Mouse (Mus musculus) T-helper 17 cell (primary cell): ENCODE measurements around the gene Bsg.

Experiments used
- in situ Hi-C, 2 experiments: fragments of 300-600 bp; cut with MboI, MseI; formaldehyde crosslinking; loops; 1 replicate in 1 of 2; 2 replicates in 1 of 2; pipeline ENCODE4 v1.15.1; 2025; ENCODE audit warnings: high pct_unique_total_duplicates in 2 of 2

The Bsg gene

GRCm38 (mm10) chr10:79681591-79682245 lies 22.6 kb upstream of the Bsg start, which contains the start of gene Cdc34:
Gene Cdc34 (plus strand): TSS chr10:79682195.
- in situ Hi-C loops, result no loop called here

DNA sequence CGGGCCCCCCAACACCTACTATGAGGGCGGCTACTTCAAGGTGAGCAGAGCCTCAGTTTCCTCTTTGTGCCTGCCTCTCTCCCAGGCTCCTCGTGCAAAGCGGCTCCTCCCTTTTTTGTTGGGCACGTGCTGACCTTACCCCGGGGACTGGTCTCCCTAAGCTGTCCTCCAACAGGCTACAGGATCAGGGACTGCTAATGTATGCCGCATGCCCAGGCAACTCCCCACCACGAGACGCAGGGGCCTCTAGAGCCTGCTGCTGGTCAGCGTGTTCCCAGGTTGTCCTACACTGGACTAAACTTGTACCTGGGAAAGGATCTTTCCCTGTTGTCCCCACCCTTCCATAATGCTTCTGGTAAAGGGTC lies 21.8 kb upstream of the Bsg start:
- in situ Hi-C loops, result no loop called here

DNA sequence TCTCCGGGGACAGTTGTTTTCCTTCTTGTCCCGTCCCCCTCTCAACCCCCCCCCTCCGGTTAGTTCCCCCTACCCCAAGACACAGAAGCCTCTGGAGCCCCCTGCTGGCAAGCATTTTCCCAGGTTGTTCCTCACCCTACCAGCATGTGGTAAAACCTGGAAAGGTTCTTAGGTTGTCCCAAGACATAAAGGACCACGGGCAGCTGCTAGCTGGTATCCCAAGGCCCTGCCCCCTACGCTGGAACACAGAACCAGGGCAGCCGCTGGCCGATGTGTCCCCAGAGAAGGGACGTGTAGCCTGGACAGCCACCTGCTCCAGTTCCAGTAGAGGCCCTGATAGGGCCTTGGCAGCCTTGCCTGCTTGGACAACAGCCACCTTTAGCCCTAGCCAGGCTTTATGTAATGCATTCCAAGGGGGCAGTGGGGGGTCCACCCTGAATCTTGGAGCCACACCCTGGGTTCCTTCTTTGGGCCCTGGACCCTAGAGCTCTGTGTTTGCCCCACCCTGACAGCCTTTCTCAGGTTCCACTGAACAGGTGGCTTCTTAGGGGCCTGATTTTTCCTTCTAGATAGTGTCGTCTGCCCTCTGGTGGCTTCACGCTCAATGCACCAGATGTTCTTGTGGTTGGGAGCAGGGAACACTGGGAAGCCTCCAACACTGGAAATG lies 21.2 kb upstream of the Bsg start:
- in situ Hi-C loops, result no loop called here

DNA sequence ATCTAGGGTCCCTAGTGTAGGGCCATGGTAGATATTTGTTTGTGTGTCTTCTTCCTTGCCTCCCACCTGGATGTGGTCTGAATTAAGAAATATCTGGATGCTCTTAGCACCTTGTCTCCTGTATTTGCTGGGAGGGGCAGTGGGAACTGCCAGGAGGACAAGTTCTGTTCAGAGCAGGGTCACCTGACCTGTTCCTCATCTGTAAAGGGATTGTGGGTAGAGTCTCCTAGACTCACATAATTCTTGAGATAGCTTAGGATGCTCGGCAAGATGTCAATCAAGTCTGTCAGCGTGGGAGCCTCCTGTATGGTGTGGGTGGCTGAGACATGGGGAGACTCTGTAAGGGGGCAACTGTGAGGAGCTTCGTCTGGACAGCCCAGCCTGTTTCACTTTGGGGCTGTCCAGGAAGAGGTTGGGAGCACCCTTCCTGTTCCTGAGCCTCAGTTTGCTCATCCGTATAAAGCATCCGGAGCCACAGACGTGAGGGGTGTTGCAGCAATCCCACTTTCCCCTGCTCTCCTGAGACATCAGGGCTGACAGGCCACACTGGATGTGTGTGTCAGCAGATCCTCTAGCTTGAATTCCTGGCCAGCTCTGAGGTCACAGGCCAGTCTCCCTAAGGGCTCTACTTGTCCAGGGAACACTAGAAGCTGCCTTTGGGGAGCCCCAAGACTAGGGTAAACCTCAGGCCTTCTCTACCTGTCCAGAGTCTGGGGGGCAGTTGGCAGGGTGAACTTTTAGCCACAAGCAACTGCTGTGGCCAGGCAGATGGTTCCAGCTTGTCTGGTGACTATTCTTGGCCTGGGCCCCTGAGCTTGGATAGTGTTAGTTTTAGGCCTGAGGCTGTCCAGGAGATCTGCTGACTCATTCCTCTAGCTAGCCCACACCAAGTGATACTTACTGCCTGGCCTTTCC lies 20.3 kb upstream of the Bsg start:
- in situ Hi-C loops, result no loop called here

DNA sequence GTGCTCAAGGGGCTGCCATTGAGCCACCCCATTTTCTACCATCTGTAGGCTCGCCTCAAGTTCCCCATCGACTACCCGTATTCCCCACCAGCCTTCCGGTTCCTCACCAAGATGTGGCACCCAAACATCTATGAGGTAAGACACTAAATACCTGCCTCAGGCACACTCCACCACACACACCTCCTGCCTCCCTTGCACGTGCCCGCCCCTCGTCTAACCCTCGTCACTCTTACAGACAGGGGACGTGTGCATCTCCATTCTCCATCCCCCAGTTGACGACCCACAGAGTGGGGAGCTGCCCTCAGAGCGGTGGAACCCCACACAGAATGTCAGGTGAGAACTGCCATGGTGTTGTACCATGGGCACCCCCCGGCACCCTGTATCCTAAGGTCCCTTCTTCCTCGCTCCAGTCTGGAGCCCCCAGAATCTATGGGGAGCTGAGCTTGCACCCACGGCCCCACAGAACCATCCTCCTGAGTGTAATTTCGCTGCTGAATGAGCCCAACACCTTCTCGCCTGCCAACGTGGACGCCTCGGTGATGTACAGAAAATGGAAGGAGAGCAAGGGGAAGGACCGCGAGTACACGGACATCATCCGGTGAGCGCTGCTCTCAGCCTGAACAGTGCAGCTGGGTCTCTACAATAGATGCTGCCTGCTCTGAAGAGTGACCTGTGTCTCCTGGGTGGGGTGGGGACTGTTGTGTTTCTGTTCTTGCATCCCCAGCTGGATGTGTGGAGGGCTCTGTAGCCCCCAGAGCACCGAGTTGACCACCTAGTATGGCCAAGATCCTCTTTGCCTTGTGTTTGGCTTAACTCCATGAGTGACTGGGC lies 19.3 kb upstream of the Bsg start:
- in situ Hi-C loops, result loop anchor here in 1 of 2 experiments (5.0 kb wide), 1 partner anchor 362 kb away; the partner anchor contains the start of gene Gpx4

GRCm38 (mm10) chr10:79686219-79686618 lies 18.1 kb upstream of the Bsg start:
- in situ Hi-C loops, result loop anchor here in 1 of 2 experiments (5.0 kb wide), 1 partner anchor 361 kb away; the partner anchor contains the start of gene Gpx4

- in situ Hi-C loops, result loop anchor here in 1 of 2 experiments (5.0 kb wide), 1 partner anchor 361 kb away; the partner anchor contains the start of gene Gpx4
Observed at GRCm38 (mm10) chr10:79686691-79687090, 17.6 kb upstream of the Bsg start.

- in situ Hi-C loops, result loop anchor here in 1 of 2 experiments (5.0 kb wide), 1 partner anchor 360 kb away; the partner anchor contains the start of gene Gpx4
Observed at GRCm38 (mm10) chr10:79687513-79687912, 16.8 kb upstream of the Bsg start.

- in situ Hi-C loops, result loop anchor here in 1 of 2 experiments (5.0 kb wide), 1 partner anchor 359 kb away; the partner anchor contains the start of gene Gpx4
Observed at GRCm38 (mm10) chr10:79688720-79689119, 15.6 kb upstream of the Bsg start, which contains the start of gene Gzmm. Gene Gzmm (plus strand): TSS chr10:79689020.

- in situ Hi-C loops, result loop anchor here in 1 of 2 experiments (5.0 kb wide), 1 partner anchor 358 kb away; the partner anchor contains the start of gene Gpx4
Observed at GRCm38 (mm10) chr10:79689178-79689577, 15.1 kb upstream of the Bsg start.

DNA sequence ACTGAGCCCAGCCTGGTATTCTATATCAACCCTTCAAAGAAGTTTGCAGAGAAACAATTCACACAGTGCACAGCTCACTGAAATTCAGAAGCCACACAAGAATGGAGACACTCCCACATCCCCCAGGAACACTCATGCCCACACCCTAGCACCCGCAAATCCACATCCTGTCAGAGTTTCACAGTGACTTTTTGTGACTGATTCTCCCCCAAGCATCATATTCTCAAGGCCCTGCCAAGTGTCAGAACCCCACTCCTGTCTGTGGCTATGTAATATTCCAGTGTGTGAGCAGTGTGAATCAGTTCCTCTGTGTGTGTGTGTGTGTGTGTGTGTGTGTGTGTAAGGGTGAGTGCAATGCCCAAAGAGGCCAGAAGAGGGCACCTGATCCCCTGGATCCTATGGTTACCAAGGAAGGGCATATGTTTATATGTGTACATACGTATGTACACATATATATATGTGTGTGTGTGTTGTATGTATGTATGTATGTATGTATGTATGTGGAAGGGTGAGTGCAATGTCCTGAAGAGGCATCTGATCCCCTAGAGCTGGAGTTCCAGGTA lies 12.2 kb upstream of the Bsg start:
- in situ Hi-C loops, result no loop called here

DNA sequence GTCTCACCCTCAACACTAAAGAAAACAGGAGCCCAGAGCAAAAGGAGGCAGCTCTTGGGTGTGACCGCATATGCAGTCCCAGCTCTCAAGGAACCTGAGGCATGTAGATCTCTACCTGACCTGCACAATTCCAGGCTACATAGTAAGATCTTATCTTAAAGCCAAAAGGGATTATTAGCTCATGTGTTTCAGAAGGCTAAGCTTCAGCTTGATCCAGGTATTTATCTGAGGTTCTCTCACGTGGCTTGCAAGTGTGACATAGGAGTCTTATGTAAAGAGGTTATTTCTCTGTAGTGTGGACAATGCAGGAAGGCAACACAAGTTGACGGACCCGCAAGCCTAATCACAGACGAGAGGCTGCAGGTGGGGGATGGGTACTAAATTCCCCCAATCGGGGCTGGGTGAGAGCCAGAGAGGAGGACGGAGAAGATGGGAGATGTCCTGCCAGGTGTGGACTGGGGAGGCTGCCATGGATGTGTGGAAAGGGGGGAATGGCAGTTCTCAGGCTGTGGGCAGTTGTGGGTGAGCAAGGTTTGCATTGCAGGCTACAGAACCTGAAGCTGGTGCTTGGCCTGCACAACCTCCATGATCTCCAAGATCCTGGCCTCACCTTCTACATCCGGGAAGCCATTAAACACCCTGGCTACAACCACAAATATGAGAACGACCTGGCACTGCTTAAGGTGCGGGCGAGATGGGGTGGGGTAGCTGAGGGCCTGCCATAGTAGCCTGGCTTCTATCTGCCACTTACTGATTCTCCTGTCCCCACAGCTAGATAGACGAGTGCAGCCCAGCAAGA lies 10.5 kb upstream of the Bsg start:
- in situ Hi-C loops, result no loop called here

GRCm38 (mm10) chr10:79694379-79694655 lies 10.0 kb upstream of the Bsg start:
- in situ Hi-C loops, result no loop called here

- in situ Hi-C loops, result loop anchor here in 1 of 2 experiments (5.0 kb wide), 1 partner anchor 82 kb away; the partner anchor contains the start of gene Fstl3
Observed at GRCm38 (mm10) chr10:79695231-79696128, 8.8 kb upstream of the Bsg start.

DNA sequence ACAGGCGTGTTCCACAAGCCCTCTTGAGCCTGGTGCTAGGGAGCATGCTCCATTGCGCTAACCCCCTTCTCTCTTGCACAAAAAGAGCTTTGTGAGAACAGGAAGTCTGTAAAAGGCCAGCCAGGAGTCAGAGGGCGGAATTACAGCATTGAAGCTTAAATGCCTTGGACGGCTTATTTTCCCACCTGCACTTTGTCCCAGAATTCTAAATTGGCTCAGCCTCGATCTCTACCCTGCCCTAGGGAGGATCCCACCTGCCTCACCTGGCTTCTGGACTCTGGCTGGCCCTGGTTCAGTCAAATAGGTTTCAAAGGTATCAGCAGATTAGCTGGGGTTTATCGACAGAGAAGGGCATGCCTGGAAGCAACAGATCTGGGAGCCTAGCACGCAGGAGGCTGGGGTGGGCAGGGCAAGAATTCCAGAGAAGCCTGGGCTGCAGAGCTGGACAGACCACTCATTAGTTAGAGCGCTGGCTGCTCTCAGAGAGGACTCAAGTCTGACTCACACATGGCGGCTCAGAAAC lies 8.1 kb upstream of the Bsg start:
- in situ Hi-C loops, result loop anchor here in 1 of 2 experiments (5.0 kb wide), 1 partner anchor 81 kb away; the partner anchor contains the start of gene Fstl3

DNA sequence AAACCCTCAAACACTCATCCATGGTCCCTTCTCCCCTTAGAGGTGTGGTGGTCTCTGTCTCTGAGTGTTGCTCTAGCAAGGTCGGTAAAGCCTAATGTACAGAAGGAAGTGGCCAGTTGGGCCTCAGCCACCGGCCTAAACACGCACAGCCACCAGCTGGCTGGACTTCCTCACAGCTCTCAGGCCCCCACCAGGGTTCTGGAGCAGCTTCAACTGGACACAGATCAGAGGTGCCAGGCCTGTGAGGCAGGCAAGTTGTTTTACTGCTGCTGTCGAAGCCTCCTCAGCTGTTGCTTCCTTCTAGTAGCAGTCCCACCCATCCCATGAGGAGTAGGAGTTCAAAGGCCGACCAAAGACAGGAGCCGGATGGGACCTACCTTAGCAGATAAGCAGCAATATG lies 6.4 kb upstream of the Bsg start:
- in situ Hi-C loops, result loop anchor here in 1 of 2 experiments (5.0 kb wide), 1 partner anchor 79 kb away; the partner anchor contains the start of gene Fstl3

- in situ Hi-C loops, result loop anchor here in 1 of 2 experiments (5.0 kb wide), 1 partner anchor 79 kb away; the partner anchor contains the start of gene Fstl3
Observed at GRCm38 (mm10) chr10:79698459-79698858, 5.8 kb upstream of the Bsg start.

DNA sequence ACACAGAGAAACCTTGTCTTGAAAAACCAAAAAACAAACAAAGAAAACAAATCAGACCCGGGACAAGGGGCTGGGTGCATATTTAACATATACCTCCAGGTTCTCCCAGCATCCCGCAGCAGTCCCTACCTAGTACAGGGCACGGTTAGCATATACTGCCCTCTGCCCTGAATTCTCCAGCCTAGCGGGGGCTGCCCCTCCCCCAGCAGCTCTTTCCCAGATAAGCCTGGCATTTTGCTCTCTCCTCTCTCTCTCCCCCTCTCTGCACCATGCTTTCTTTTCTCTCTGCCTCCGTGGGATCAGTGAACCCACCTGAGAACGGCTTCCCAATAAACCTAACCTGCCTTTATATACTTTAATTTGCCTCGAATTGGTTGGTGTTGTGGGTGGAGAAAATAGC lies 3.6 kb upstream of the Bsg start:
- in situ Hi-C loops, result loop anchor here in 1 of 2 experiments (25.0 kb wide), 1 partner anchor 1713 kb away; the partner anchor contains the start of gene 1810043G02Rik
